Mouse (Mus musculus) megakaryocyte progenitor cell, adult 5-6 weeks (primary cell): ENCODE data around the gene Rest. TPM values are rescaled to one million over a fixed set of nuclear protein-coding genes. Genes with fewer than 3 reads are reported as not detected.

ENCODE experiments used
- ATAC-seq: replicated peaks from 2 replicates; pipeline ENCODE4 v1.8.0; 2016; ENCODE audit warnings: mild to moderate bottlenecking, moderate TSS enrichment, inconsistent platforms; ENCODE audit not compliant: poor library complexity
- total RNA-seq, 2 experiments: library from RNA; stranded (forward) in 1 of 2; stranded (reverse) in 1 of 2; fragments of 157-497, 149-512 nt in 1 of 2; fragments of 200-1000 nt in 1 of 2; gene quantifications; 2 replicates each; pipeline versions ENCODE4 v1.2.3 to v1.2.4; 2015 to 2017

The Rest gene
- total RNA-seq, 2 experiments from 2014 or later = 28.3 to 43.3 TPM

DNA sequence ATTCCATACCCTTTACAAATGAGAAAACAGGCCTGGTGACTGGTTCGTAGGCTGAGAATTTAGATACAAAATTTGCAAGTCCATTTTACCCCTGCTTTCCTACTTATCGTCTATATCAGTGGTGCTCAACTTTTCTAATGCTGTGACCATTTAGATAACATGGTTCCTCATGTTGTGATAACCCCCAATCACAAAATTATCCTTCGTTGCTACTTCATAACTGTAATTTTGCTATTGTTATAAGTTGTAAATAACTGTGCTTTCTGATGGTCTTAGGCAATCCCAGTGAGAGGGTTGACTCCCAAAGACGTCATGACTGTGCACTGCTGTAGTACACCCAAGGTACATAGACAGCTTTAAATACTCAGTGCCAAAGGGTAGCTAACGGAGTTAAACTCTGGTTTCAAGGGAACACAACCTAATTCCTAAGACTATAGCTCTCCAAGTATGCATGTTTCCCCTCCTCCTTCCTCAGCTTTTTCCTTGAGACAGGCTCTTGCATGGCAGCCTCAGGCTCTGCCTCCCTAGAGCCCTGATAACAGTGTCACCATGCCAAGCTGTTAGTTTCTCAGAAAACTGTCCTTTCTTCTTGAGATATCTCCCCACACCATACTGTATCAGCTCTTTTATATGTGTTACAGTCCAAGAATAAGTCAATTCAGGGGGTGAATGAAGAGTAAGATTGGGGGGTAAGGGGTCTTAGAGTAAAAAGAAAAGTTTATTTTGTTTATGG is 42.7 kb downstream of the Rest start:
- peak; percentile 15; the same call in 1 of the 2 replicates for ATAC-seq

GRCm38 (mm10) chr5:77309051-77309906 is 44.0 kb downstream of the Rest start:
- peak; percentile 18 for ATAC-seq

DNA sequence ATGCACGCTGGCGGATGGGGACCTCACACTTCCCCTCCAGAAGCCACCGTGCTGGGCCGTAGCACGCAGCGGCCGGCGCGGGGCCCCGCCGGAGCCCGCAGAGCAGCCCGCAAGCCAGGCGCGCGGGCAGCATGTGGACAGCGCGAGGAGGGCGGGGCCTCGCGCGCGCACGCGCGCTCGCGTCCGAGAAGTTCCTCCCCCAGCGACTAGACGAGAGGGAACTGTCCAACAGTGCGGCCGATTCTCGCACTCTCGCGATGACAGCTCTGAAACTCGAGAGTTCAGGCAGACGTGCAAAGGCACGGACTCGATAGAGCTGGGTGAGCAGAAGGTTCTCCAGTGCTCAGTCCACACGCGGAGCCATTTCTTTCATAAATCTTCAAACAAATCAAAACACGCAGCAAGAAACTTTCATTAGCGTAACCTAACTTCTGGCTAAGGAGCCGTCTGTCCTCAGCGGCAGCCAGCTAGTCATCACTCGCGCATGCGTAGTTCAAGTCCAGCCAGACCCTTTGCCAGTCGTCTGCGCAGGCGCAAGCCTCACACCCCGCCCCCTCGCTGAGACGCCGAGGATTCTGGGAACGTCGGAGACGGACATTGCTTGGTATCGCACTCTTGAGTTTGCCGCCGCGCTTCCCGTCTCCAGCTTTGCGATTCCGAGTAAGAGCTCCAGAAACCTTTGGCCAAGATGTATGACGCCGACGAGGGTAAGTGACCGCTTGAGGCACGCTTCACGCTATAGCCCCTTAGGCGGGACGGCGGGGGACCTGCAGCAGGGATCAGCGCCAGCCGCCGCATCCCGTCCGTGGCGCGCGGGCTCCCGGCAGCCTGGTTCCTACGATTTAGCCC is 44.9 kb downstream of the Rest start, which contains the start of the genes Noa1 and Polr2b:
TSS of gene Noa1 (minus strand) at position 161 of the 849 bp plus-strand sequence.
TSS of gene Polr2b (plus strand) at position 224 of the 849 bp plus-strand sequence.
- peak; percentile 87 for ATAC-seq

DNA sequence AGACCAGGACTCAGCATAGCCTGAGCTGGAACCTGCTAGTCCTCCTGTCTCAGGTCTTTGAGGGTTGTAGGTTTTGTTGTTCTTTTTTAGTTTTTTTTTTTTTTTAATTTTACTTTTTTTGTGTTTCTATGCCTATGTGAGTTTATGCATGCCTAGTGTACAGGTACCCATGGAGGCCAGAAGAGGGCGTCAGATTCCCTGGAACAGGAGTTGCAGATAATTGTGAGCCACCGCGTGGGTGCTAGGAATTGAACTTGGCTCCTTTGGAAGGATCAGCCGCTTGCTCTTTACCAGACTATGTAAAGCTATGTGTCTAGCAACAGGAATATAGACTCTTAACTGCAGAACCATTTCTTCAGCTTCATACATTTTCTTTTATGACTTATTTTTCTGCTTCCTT is 48.9 kb downstream of the Rest start:
- ATAC-seq = no peak

DNA sequence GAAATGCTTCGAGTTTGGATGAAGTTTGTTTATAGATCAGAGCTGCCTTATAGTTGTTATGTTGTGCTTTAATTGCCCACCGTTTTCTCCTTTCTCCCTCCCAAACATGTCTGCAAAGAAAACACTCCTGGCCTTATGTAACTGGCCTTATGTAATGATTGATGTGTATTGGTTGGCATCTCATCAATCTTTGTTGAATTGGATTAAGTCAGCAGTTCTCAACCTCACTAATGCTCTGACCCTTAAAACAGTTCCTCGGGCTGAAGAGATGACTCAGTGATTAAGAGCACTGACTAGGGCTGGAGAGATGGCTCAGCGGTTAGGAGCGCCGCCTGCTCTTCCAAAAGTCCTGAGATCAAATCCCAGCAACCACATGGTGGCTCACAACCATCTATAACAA is 49.7 kb downstream of the Rest start:
- ATAC-seq = no peak

GRCm38 (mm10) chr5:77324936-77325335 is 59.6 kb downstream of the Rest start:
- no peak for ATAC-seq

DNA sequence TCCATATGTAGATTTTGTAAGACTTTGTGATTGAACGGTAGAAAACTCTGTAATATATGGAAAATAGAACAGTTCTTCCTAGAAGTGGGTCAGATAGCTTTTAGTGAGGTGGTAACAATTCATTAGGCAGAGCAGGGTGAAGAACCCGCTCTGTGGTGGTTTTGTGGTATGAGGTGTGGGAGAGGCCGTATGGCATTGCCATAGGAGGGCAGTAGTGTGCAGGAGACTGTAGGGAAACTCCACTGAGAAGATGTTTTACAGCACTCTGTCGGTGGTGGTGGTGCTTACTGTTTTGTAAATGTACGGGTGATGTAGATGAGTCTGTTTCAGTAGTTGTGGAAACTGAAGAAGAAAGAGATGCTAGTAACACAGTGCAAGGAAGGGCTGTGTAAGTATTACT is 64.9 kb downstream of the Rest start:
- ATAC-seq = peak; percentile 63

Other genes with a start within 250 kb of the Rest start
- gene Thegl, start 249.5 kb upstream of the Rest start, total RNA-seq (2015) = not detected in 2 replicates
- gene Thegl, start 249.5 kb upstream of the Rest start, total RNA-seq (2017) = not detected in 2 replicates
- gene Hopx, start 150.4 kb upstream of the Rest start, total RNA-seq (2015) = 5.5 TPM in 2 replicates
- gene Hopx, start 150.4 kb upstream of the Rest start, total RNA-seq (2017) = 1.5 and 3.2 TPM in 2 replicates
- 0.76 TPM in 1 of 2 replicates, not detected in the other for gene Spink2, start 54.0 kb upstream of the Rest start, total RNA-seq (2015)
- gene Spink2, start 54.0 kb upstream of the Rest start, total RNA-seq (2017) = 0.79 TPM in 1 of 2 replicates, not detected in the other
- gene Noa1, start 44.6 kb downstream of the Rest start, total RNA-seq (2015) = 58.5 and 59.2 TPM in 2 replicates
- 16.8 and 17.9 TPM in 2 replicates for gene Noa1, start 44.6 kb downstream of the Rest start, total RNA-seq (2017)
- 95.0 and 110 TPM in 2 replicates for gene Polr2b, start 44.7 kb downstream of the Rest start, total RNA-seq (2015)
- 138 and 151 TPM in 2 replicates for gene Polr2b, start 44.7 kb downstream of the Rest start, total RNA-seq (2017)
- 0.96 and 1.5 TPM in 2 replicates for gene Igfbp7, start 142.6 kb downstream of the Rest start, total RNA-seq (2015)
- 0.44 and 0.79 TPM in 2 replicates for gene Igfbp7, start 142.6 kb downstream of the Rest start, total RNA-seq (2017)